Mouse (Mus musculus) heart, adult 2 months (tissue): ENCODE measurements around the gene Itprid1.

Experiments
- CTCF ChIP-seq: fragments of 200-600 bp; IDR thresholded peaks from 2 replicates; pipeline ENCODE4 v1.8.1; 2022; ENCODE audit warnings: antibody characterized with exemption, mild to moderate bottlenecking, moderate library complexity
- POLR2A ChIP-seq: fragments of 200-500 bp; IDR thresholded peaks from 2 replicates; pipeline ENCODE4 v1.6.1; 2011; ENCODE audit warnings: mild to moderate bottlenecking, low read depth, low read length, control low read depth; ENCODE audit not compliant: insufficient read depth

- TF ChIP-seq CTCF (no peak), POLR2A (no peak)
Measured at GRCm38 (mm10) chr6:55944709-55945108, 108.0 kb downstream of the Itprid1 start.
